Mouse (Mus musculus) left cerebral cortex, adult 8-10 months (tissue): ENCODE results near the gene Trio. TPM values are rescaled to one million over a fixed set of nuclear protein-coding genes. Genes with fewer than 3 reads are reported as not detected.

ENCODE experiments used
- DNase-seq, 2 experiments: peaks; one replicate each; pipeline ENCODE4 v3.0.0; 2022; ENCODE audit warnings: low spot score in 2 of 2
- total RNA-seq, 4 experiments: library from RNA; stranded (reverse); gene quantifications; 2 replicates each; pipeline ENCODE4 v1.2.4; 2022

The Trio gene
- total RNA-seq, 4 experiments from 2014 or later = 199 to 218 (median 207) TPM

DNA sequence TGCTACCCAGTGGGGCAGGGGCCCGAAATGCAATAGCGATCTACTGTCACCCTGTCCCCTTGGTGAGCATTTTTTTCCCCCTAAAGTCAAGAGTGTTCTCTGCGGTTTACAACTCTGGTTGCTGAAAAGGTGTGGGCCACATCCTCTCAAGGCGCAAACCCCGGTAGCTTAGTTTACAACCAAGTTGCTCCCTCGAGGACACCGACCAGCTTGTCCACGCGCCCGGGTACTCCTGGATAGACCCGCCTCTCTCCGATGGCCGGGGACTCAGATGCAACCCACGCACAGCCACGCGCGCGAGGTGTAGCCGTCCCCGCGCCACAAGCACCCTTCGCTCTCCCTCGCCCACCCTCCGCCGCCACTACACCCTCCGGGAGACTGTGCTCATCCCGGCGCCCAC, 344.7 kb downstream of the Trio start:
- no peak for DNase-seq

Other genes with a start within 250 kb of the Trio start
- gene Dnah5, start 177.9 kb upstream of the Trio start, total RNA-seq = 1 to 10 TPM; 2.0 to 2.6 (median 2.3) TPM